Mouse (Mus musculus): ENCODE results near the gene Iqsec1. TPM values are rescaled to one million over a fixed set of nuclear protein-coding genes. Genes with fewer than 3 reads are reported as not detected.

The Iqsec1 gene
- total and polyA plus RNA-seq, 3 experiments: 17.0 to 90.4 (median 83.5) TPM

- dilution Hi-C loops (cut with MboI; ENCODE audit: extremely low pct_ligation_motif_present, extremely low pct_unique_long_range_greater_than_20kb, low sequenced_read_pairs) (no loop called here), in situ Hi-C loops (cut with MboI; ENCODE audit: low pct_ligation_motif_present, low pct_unique_long_range_greater_than_20kb, low sequenced_read_pairs) (loop anchor here (25.0 kb wide), 1 partner anchor 139 kb away; no protein-coding TSS in a partner anchor)
- H3K36me3 ChIP-seq (replicated peaks in 1 of 2; ENCODE audit: control insufficient read depth in 1 of 2, insufficient read depth in 1 of 2, low read length in 1 of 2): no peaks in the 10 kb centered on the region
- H3K4me2 ChIP-seq (ENCODE audit: insufficient read depth, low read depth, poor library complexity, severe bottlenecking): no peak overlapping the region
- peaks cover 2% of the 10 kb centered on the region for H3K9me3 ChIP-seq (replicated peaks; ENCODE audit: low read length)
- no peak for TF ChIP-seq PAX5 (IDR thresholded peaks at IDR 0.05; ENCODE audit: low read length)
- TF ChIP-seq EP300 (IDR thresholded peaks at IDR 0.05; ENCODE audit: low read length): no peak
- TF ChIP-seq MAZ (IDR thresholded peaks at IDR 0.05; ENCODE audit: low read depth, low read length): no peak
- TF ChIP-seq RCOR1 (conservative IDR thresholded peaks at IDR 0.05; ENCODE audit: low read depth, low read length): no peak
- no peak for TF ChIP-seq HCFC1 (IDR thresholded peaks at IDR 0.05; ENCODE audit: low read depth, low read length)
- no peak for TF ChIP-seq TCF12 (IDR thresholded peaks at IDR 0.05; ENCODE audit: low read depth, low read length)
- TF ChIP-seq ZC3H11A (IDR thresholded peaks at IDR 0.05; ENCODE audit: low read depth, low read length): no peak
- no peak for TF ChIP-seq TBP (conservative IDR thresholded peaks at IDR 0.05; ENCODE audit: low read depth, low read length)
- no peak for TF ChIP-seq NELFE (IDR thresholded peaks at IDR 0.05; ENCODE audit: low read depth, low read length)
- TF ChIP-seq ZKSCAN1 (IDR thresholded peaks at IDR 0.05; ENCODE audit: borderline replicate concordance, low read depth, low read length): no peak
- TF ChIP-seq ZMIZ1 (IDR thresholded peaks at IDR 0.05; ENCODE audit: low read depth, low read length): no peak
- no peak for TF ChIP-seq POLR2A (IDR thresholded peaks at IDR 0.05; ENCODE audit: low read depth, low read length)
- no peak for TF ChIP-seq ELF1 (IDR thresholded peaks at IDR 0.05; ENCODE audit: low read depth, low read length)
- TF ChIP-seq E2F4 (IDR thresholded peaks at IDR 0.05; ENCODE audit: insufficient replicate concordance, low read depth, low read length): no peak
- TF ChIP-seq MXI1 (IDR thresholded peaks at IDR 0.05; ENCODE audit: low read depth, low read length): no peak
- TF ChIP-seq MAX (IDR thresholded peaks at IDR 0.05; ENCODE audit: low read length): no peak
- H3K9ac ChIP-seq (ENCODE audit: insufficient read depth, low read depth): no peak overlapping the region
- H3K27me3 ChIP-seq (replicated peaks): no peaks in the 10 kb centered on the region
- DNase-seq (ENCODE audit: extremely low read depth): no peak
- H3K4me3 ChIP-seq (replicated peaks in 1 of 3; ENCODE audit: low read depth in 2 of 3, low read length in 2 of 3, poor library complexity in 1 of 3): no peak overlapping the region
- H3K4me1 ChIP-seq (ENCODE audit: control insufficient read depth in 1 of 2, insufficient read depth in 2 of 2): peaks cover 0 to 10% of the 10 kb centered on the region in 2 experiments; a peak in 1 of 4 replicates
- no peaks in the 10 kb centered on the region for H3K79me2 ChIP-seq (replicated peaks; ENCODE audit: control insufficient read depth, extremely low read depth, insufficient read depth, poor library complexity, severe bottlenecking)
- no peak overlapping the region for H3K27ac ChIP-seq (ENCODE audit: insufficient read depth, low read depth)
Observed at GRCm38 (mm10) chr6:90800825-90801224, 187.7 kb downstream of the Iqsec1 start.

- in situ Hi-C loops (cut with MboI; ENCODE audit: low pct_ligation_motif_present, low pct_unique_long_range_greater_than_20kb, low sequenced_read_pairs): no loop called here
- Histone ChIP-seq H3K27me3 (replicated peaks) (no peaks in the 10 kb centered on the region), H3K36me3 (replicated peaks in 1 of 2; ENCODE audit: control insufficient read depth in 1 of 2, insufficient read depth in 1 of 2, low read length in 1 of 2) (no peaks in the 10 kb centered on the region), H3K79me2 (replicated peaks; ENCODE audit: control insufficient read depth, extremely low read depth, insufficient read depth, poor library complexity, severe bottlenecking) (no peaks in the 10 kb centered on the region), H3K4me3 (replicated peaks in 1 of 3; ENCODE audit: low read depth in 2 of 3, low read length in 2 of 3, poor library complexity in 1 of 3) (no peak overlapping the region), H3K4me2 (ENCODE audit: insufficient read depth, low read depth, poor library complexity, severe bottlenecking) (no peak overlapping the region), H3K4me1 (ENCODE audit: control insufficient read depth in 1 of 2, insufficient read depth in 2 of 2) (peaks cover 0 to 10% of the 10 kb centered on the region in 2 experiments; a peak in 1 of 4 replicates), H3K9me3 (replicated peaks; ENCODE audit: low read length) (peaks cover 2% of the 10 kb centered on the region), H3K27ac (ENCODE audit: insufficient read depth, low read depth) (no peak overlapping the region), H3K9ac (ENCODE audit: insufficient read depth, low read depth) (no peak overlapping the region)
- TF ChIP-seq ELF1 (IDR thresholded peaks at IDR 0.05; ENCODE audit: low read depth, low read length) (no peak), SMC3 (IDR thresholded peaks at IDR 0.05; ENCODE audit: low read depth, low read length) (no peak), ZMIZ1 (IDR thresholded peaks at IDR 0.05; ENCODE audit: low read depth, low read length) (no peak), GABPA (IDR thresholded peaks at IDR 0.05; ENCODE audit: insufficient replicate concordance, low read depth, low read length) (no peak), CHD2 (IDR thresholded peaks at IDR 0.05; ENCODE audit: low read length) (no peak), ZKSCAN1 (IDR thresholded peaks at IDR 0.05; ENCODE audit: borderline replicate concordance, low read depth, low read length) (no peak), TCF12 (IDR thresholded peaks at IDR 0.05; ENCODE audit: low read depth, low read length) (no peak), E2F4 (IDR thresholded peaks at IDR 0.05; ENCODE audit: insufficient replicate concordance, low read depth, low read length) (no peak), MAZ (IDR thresholded peaks at IDR 0.05; ENCODE audit: low read depth, low read length) (no peak)
- DNase-seq (ENCODE audit: extremely low read depth): no peak
- dilution Hi-C loops (cut with MboI; ENCODE audit: extremely low pct_ligation_motif_present, extremely low pct_unique_long_range_greater_than_20kb, low sequenced_read_pairs): no loop called here
Observed at GRCm38 (mm10) chr6:90799116-90799515, 189.4 kb downstream of the Iqsec1 start.
